Mouse (Mus musculus) C2C12 (cell line): ENCODE results near the gene Aff3. TPM values are rescaled to one million over a fixed set of nuclear protein-coding genes. Genes with fewer than 3 reads are reported as not detected.

ENCODE experiments used
- H3K27me3 ChIP-seq: one replicate; pipeline ENCODE4 v1.6.1; 2011; ENCODE audit not compliant: control insufficient read depth, insufficient read depth, insufficient read length
- H3K36me3 ChIP-seq: one replicate; pipeline ENCODE4 v1.6.1; 2011; ENCODE audit not compliant: control insufficient read depth, insufficient read depth
- H3K4me3 ChIP-seq: one replicate; pipeline ENCODE4 v1.5.1; 2011; ENCODE audit warnings: mild to moderate bottlenecking, control low read depth; ENCODE audit not compliant: poor library complexity, insufficient read depth, severe bottlenecking
- H3K79me2 ChIP-seq: one replicate; pipeline ENCODE4 v1.6.1; 2011; ENCODE audit not compliant: control insufficient read depth, insufficient read depth
- H3K79me3 ChIP-seq: one replicate; pipeline ENCODE4 v1.6.1; 2011; ENCODE audit warnings: low read depth, control low read depth
- H3ac ChIP-seq: one replicate; pipeline ENCODE3; 2011; ENCODE audit warnings: low read depth; ENCODE audit not compliant: control insufficient read depth, insufficient read length
- CEBPB ChIP-seq: IDR thresholded peaks from one replicate; pipeline ENCODE4 v1.6.1; 2011; ENCODE audit warnings: low read depth, mild to moderate bottlenecking, control low read depth, moderate library complexity
- CTCF ChIP-seq: IDR thresholded peaks from one replicate; pipeline ENCODE4 v1.5.1; 2011; ENCODE audit not compliant: control insufficient read depth, insufficient read depth, insufficient read length
- FOSL1 ChIP-seq: IDR thresholded peaks from one replicate; pipeline ENCODE4 v1.8.0; 2011; ENCODE audit warnings: mild to moderate bottlenecking, low read length; ENCODE audit not compliant: poor library complexity, insufficient read depth, severe bottlenecking
- MAX ChIP-seq: IDR thresholded peaks from one replicate; pipeline ENCODE4 v1.6.1; 2011; ENCODE audit warnings: mild to moderate bottlenecking, control low read depth
- MYOD1 ChIP-seq: IDR thresholded peaks from one replicate; pipeline ENCODE4 v1.6.1; 2011; ENCODE audit warnings: low read depth; ENCODE audit not compliant: control insufficient read depth, insufficient read length
- MYOG ChIP-seq: IDR thresholded peaks from one replicate; pipeline ENCODE4 v1.6.1; 2011; ENCODE audit not compliant: control insufficient read depth, insufficient read length; ENCODE audit errors: extremely low read depth
- USF1 ChIP-seq: IDR thresholded peaks from one replicate; pipeline ENCODE4 v1.6.1; 2011; ENCODE audit warnings: low read depth, mild to moderate bottlenecking, control low read depth, moderate library complexity
- polyA plus RNA-seq: library from polyadenylated mRNA; unstranded; fragments of >200 nt; fragmentation: generic; extraction: Trizol; gene quantifications from one replicate; pipeline ENCODE4 v1.2.1, GENCODE M21; 2012; ENCODE audit warnings: missing spikeins

The Aff3 gene
- polyA plus RNA-seq, 1 experiment, result not detected

DNA sequence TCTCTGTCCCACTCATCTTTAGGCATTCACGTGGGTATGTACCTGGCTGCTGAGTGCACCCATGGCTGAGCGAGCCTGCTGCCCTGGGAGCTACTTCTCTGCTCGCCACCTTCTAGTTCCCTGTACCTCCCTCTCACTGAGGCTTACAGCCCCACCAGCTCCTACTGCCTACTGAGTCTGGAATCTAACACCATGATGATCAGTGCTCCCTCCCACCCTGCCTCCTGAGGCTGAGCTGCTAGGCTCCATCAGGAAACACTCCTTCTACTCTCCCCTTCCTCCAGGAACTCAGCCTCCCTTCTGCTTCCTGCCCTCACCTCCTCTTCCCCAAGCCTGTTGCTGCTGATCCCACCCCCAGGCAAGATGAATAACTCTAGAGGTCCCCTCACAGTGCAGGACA, 215.9 kb downstream of the Aff3 start:
- TF ChIP-seq MYOD1, result no peak
- no peak for TF ChIP-seq USF1
- TF ChIP-seq MYOG, result no peak
- no peak for TF ChIP-seq CTCF
- no peak for TF ChIP-seq CEBPB
- TF ChIP-seq MAX, result no peak
- no peaks in the 10 kb centered on the region for H3K79me3 ChIP-seq
- H3K4me3 ChIP-seq, result no peak overlapping the region
- no peaks in the 10 kb centered on the region for H3K36me3 ChIP-seq
- no peaks in the 10 kb centered on the region for H3K27me3 ChIP-seq
- H3ac ChIP-seq, result no peak overlapping the region
- H3K79me2 ChIP-seq, result no peaks in the 10 kb centered on the region

- no peak overlapping the region for H3ac ChIP-seq
- H3K4me3 ChIP-seq, result no peak overlapping the region
- TF ChIP-seq FOSL1 (no peak), CEBPB (no peak), MYOD1 (no peak), CTCF (no peak), MYOG (no peak), USF1 (no peak), MAX (no peak)
- H3K79me3 ChIP-seq, result no peaks in the 10 kb centered on the region
- no peaks in the 10 kb centered on the region for H3K79me2 ChIP-seq
- H3K36me3 ChIP-seq, result no peaks in the 10 kb centered on the region
- H3K27me3 ChIP-seq, result no peaks in the 10 kb centered on the region
These were observed 217.2 kb downstream of the Aff3 start for GRCm38 (mm10) chr1:38447581-38447980.

- Histone ChIP-seq H3K27me3 (no peaks in the 10 kb centered on the region), H3K4me3 (no peak overlapping the region), H3K36me3 (no peaks in the 10 kb centered on the region), H3ac (no peak overlapping the region), H3K79me2 (no peaks in the 10 kb centered on the region), H3K79me3 (no peaks in the 10 kb centered on the region)
- TF ChIP-seq CEBPB, result no peak
- TF ChIP-seq MAX, result no peak
- no peak for TF ChIP-seq MYOD1
- TF ChIP-seq MYOG, result no peak
- TF ChIP-seq FOSL1, result no peak
- no peak for TF ChIP-seq USF1
- no peak for TF ChIP-seq CTCF
These were observed 218.5 kb downstream of the Aff3 start for GRCm38 (mm10) chr1:38446152-38446820.

- H3K36me3 ChIP-seq, result no peaks in the 10 kb centered on the region
- no peaks in the 10 kb centered on the region for H3K79me3 ChIP-seq
- H3ac ChIP-seq, result no peak overlapping the region
- no peak overlapping the region for H3K4me3 ChIP-seq
- no peaks in the 10 kb centered on the region for H3K79me2 ChIP-seq
- H3K27me3 ChIP-seq, result no peaks in the 10 kb centered on the region
- no peak for TF ChIP-seq MYOG
- no peak for TF ChIP-seq FOSL1
- TF ChIP-seq MYOD1, result no peak
- TF ChIP-seq CEBPB, result no peak
- TF ChIP-seq CTCF, result no peak
These were observed 221.9 kb downstream of the Aff3 start for GRCm38 (mm10) chr1:38442887-38443286.

GRCm38 (mm10) chr1:38442479-38442878, 222.3 kb downstream of the Aff3 start:
- H3K27me3 ChIP-seq, result no peaks in the 10 kb centered on the region
- TF ChIP-seq MAX (no peak), FOSL1 (no peak), CEBPB (no peak), MYOG (no peak), CTCF (no peak), MYOD1 (no peak), USF1 (no peak)
- H3K36me3 ChIP-seq, result no peaks in the 10 kb centered on the region
- no peaks in the 10 kb centered on the region for H3K79me2 ChIP-seq
- no peaks in the 10 kb centered on the region for H3K79me3 ChIP-seq
- no peak overlapping the region for H3ac ChIP-seq
- H3K4me3 ChIP-seq, result no peak overlapping the region

GRCm38 (mm10) chr1:38441800-38442199, 223.0 kb downstream of the Aff3 start:
- no peaks in the 10 kb centered on the region for H3K27me3 ChIP-seq
- TF ChIP-seq MYOG (no peak), MYOD1 (no peak), CEBPB (peak; percentile 83), MAX (no peak), FOSL1 (no peak), USF1 (no peak), CTCF (no peak)

More at GRCm38 (mm10) chr1:38441800-38442199, 223.0 kb downstream of the Aff3 start:
- Histone ChIP-seq H3K4me3 (no peak overlapping the region), H3K79me3 (no peaks in the 10 kb centered on the region), H3K36me3 (no peaks in the 10 kb centered on the region), H3K79me2 (no peaks in the 10 kb centered on the region), H3ac (no peak overlapping the region)
